Mouse (Mus musculus) cerebellum, postnatal 36 days (tissue): ENCODE results near the gene Dynlrb1.
A peak's percentile ranks its signal among the peaks of the same experiment; 100 is the strongest.

Experiments
- DNase-seq, 2 experiments: peaks; one replicate each; pipeline ENCODE4 v3.0.0; 2021 to 2022; ENCODE audit warnings: mixed read lengths in 2 of 2

Dynlrb1 gene

GRCm38 (mm10) chr2:155236362-155236992 is at the start of gene Dynlrb1:
Dynlrb1 (plus strand) TSS chr2:155236533.
- DNase-seq = peak; percentile 99 to 100

GRCm38 (mm10) chr2:155207419-155207818 is 28.9 kb upstream of the Dynlrb1 start:
- DNase-seq = peak; percentile 19 to 20

- no peak for DNase-seq
These were observed 13.2 kb upstream of the Dynlrb1 start for GRCm38 (mm10) chr2:155223145-155223544.

- DNase-seq = no peak
These were observed 11.6 kb upstream of the Dynlrb1 start for GRCm38 (mm10) chr2:155224721-155225120.

GRCm38 (mm10) chr2:155235746-155236361 is 479 bp upstream of the Dynlrb1 start:
- DNase-seq = no peak

- DNase-seq = no peak
These were observed 943 bp downstream of the Dynlrb1 start for GRCm38 (mm10) chr2:155237276-155237675.

- no peak for DNase-seq
These were observed 4.6 kb downstream of the Dynlrb1 start for GRCm38 (mm10) chr2:155240915-155241314.

- DNase-seq = peak in 1 of 2 experiments; percentile 10
These were observed 6.0 kb downstream of the Dynlrb1 start for GRCm38 (mm10) chr2:155242296-155242855.

- peak; percentile 26 to 38 for DNase-seq
These were observed 9.9 kb downstream of the Dynlrb1 start for GRCm38 (mm10) chr2:155246231-155246630.

- no peak for DNase-seq
These were observed 11.9 kb downstream of the Dynlrb1 start for GRCm38 (mm10) chr2:155248206-155248605.

GRCm38 (mm10) chr2:155248718-155249117 is 12.4 kb downstream of the Dynlrb1 start:
- DNase-seq = no peak

GRCm38 (mm10) chr2:155249588-155249987 is 13.3 kb downstream of the Dynlrb1 start:
- no peak for DNase-seq

GRCm38 (mm10) chr2:155265526-155265925 is 29.2 kb downstream of the Dynlrb1 start:
- no peak for DNase-seq

- no peak for DNase-seq
These were observed 30.6 kb downstream of the Dynlrb1 start for GRCm38 (mm10) chr2:155266896-155267295.

GRCm38 (mm10) chr2:155271957-155272356 is 35.6 kb downstream of the Dynlrb1 start:
- DNase-seq = no peak

GRCm38 (mm10) chr2:155272396-155273170 is 36.2 kb downstream of the Dynlrb1 start:
- no peak for DNase-seq

- DNase-seq = no peak
These were observed 37.3 kb downstream of the Dynlrb1 start for GRCm38 (mm10) chr2:155273603-155274002.

- DNase-seq = peak; percentile 98 to 99
These were observed 39.9 kb downstream of the Dynlrb1 start, which contains the start of gene Map1lc3a for GRCm38 (mm10) chr2:155276195-155276594. Map1lc3a (plus strand) TSS chr2:155276297.

GRCm38 (mm10) chr2:155276621-155277175 is 40.4 kb downstream of the Dynlrb1 start:
- DNase-seq = peak; percentile 57 to 61

GRCm38 (mm10) chr2:155277721-155278120 is 41.4 kb downstream of the Dynlrb1 start:
- DNase-seq = no peak

GRCm38 (mm10) chr2:155278361-155278760 is 42.0 kb downstream of the Dynlrb1 start:
- DNase-seq = peak; percentile 31 to 39

- DNase-seq = no peak
These were observed 42.8 kb downstream of the Dynlrb1 start for GRCm38 (mm10) chr2:155279163-155279562.

- no peak for DNase-seq
These were observed 43.8 kb downstream of the Dynlrb1 start for GRCm38 (mm10) chr2:155280116-155280515.
